Mouse (Mus musculus): ENCODE data around the gene Atp5d.
A peak's percentile ranks its signal among the peaks of the same experiment; 100 is the strongest.

DNA sequence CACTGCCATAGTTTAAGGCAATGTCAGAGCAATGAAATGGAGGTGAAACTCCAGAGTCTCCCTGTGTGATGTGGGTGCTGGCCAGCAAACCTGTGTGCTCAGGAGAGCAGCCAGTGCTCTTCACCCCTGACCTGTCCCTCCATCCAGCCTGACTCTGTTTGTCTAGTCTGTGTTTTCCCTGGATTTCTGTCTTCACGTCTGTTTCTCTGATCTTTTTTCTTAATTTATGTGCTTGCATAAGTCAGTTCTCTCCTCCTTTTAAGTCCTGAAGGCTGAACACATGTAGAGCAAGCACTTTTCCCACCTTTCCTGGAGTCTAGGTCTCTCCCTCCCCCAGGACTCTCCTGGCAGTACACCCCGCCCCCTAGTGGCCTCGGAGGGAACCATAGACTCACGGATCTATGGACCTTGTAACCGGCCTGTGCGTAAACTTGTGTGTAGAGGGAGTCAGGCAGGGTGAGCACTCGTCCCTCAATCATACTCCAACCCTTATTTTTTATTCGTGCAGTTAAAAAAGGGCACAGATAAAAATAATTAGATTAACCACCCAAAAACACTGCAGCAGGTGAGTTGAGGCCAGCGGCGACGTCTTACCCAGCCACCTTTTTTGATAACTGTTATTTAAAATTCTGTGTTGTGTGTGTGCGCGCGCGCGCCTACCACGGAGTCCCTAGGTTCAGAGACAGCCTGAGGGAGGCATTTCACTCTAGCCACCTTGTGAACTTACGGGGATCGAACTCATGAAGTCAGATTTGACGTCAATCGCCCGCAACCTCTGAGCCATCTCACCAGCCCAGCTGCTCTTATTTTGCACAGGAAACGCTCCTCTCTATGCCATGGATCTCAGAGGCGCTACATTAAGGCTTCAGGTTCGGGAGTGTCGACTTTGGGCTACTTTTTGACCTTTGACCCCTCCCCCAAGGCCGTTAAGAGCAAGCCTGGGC lies 23.8 kb upstream of the Atp5d start:
- TF ChIP-seq CTCF (IDR thresholded peaks at IDR 0.05; ENCODE audit: extremely low read depth, insufficient read length, insufficient replicate concordance, low read depth, low read length), result peak; percentile 94
- TF ChIP-seq POLR2A (IDR thresholded peaks at IDR 0.05; ENCODE audit: low read depth, low read length), result no peak
